Mouse (Mus musculus): Measurements from ENCODE around the gene Tpmt. TPM values are rescaled to one million over a fixed set of nuclear protein-coding genes. Genes with fewer than 3 reads are reported as not detected.

Gene Tpmt
- total RNA-seq, 2 experiments from 2014 or later, result 8.1 to 10.0 TPM

DNA sequence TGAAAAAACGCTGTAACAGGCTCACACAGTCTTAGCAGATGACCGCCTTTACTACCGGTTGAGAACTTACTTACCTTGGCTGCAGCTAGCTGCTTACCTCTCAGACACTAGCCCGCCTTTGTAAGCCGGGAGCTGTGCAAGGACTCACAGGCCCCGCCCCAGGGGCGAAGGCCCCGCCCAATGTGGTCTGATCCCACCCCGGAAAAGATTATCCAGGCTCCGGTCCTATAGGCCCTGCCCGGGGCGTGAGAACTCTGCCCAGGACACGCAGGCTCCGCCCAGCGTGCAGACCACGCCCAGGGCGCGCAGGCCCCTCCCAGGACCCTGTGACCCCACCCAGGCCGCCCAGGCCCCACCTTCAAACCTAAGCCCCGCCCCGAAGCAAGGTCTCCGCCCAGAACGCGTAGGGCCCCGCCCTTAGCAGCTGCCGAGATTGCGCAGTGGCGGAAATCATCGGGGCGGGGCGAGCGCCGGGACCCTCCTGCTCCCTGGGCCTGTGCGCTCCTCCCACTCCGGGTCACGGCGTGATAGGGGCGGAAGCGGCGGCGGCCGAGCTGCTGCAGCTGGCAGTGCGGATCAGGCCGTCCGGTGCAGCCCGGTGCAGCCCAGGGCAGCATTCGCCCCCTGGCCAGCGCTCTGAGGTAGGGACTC, 1.4 kb downstream of the Tpmt start, which contains the start of gene Kdm1b:
TSS of gene Kdm1b (plus strand) at position 470 of the 651 bp plus-strand sequence.
- intact Hi-C loops (cut with DNase I), result no loop called here
- DNase-seq, result peak; percentile 99

DNA sequence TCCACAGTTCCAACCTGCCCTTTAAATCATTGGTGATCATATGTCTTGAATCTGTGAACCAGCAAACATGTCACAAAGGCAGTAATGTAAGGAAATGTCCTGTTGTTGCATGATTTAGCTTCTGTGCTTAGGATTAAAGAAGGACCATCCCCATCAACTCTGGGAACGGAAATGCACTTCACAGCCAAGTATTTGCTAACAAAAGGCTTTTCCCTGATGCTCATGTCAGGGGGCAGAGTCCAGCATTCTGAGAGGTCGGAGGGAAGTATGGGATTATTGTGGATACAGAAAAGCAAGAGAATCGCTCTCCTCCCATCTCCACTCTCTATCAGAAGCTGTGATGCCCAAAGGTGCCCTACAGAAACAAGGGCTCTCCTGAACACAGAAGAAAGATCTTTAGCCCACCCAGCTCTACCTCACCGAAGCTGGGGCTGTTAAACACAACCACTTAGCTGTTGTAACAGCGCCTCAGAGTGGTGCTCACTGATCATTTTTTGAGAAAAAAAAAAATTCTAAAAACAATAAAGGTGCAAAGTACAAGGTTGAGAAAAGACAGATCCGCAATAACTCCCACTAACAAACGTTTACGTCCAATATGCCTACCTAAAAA, 2.4 kb downstream of the Tpmt start:
- peak; percentile 4 to 11 for DNase-seq
- intact Hi-C loops (cut with DNase I), result no loop called here

DNA sequence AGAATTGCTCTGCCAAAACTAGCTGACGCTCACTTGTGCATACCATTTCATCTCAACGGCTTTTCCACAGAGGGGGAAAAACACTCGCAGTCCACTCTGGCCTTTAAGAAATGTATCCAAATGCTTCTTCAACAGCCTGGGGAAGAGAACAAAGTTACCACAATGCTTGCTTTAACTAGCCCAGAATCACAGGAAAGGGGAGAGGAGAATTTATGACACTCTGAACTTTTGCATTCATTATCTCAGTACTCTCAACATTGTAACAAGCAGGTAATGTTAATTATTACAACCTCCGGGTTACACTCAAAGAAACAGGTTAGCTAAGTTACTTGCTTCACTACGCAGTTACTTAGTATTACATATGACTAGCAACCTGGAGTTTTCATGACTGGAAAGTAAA, 4.5 kb downstream of the Tpmt start:
- intact Hi-C loops (cut with DNase I), result no loop called here
- no peak for DNase-seq

DNA sequence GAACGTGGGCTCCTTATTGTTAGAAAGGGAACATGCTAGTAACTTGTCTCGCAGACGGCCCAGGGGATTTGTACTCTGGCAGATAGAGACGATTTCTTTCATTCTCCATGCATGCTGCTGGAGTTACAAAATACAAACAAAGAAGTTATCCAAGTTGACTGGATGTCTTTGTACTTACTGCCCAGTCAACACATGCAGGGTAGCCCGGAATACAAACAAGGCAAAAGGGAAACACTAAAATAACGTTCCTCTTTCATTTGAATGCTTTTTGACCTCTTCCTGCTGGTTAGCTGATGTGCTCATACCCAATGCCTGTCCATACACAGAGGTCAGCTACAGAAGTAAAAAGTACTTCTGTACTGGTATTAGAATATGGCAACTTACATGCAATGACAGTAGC, 6.6 kb downstream of the Tpmt start:
- no peak for DNase-seq
- intact Hi-C loops (cut with DNase I), result no loop called here

DNA sequence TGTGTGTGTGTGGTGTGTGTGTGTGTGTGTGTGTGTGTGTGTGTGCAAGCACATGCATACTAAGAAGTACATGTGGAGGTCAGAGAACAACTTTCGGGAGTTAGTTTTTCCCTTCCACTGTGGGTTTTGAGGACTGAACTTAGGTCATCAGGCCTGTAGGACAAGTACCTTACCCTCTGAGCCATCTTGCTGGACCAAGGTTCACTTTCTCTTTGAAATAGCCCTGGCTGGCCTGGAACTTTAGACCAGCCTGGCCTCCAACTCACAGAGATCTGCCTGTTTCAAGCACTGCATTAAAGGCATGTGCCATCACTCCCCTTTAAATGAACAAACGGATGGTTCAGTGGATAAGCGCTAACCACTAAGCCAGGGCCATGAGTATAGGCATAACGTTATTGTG, 10.9 kb downstream of the Tpmt start:
- intact Hi-C loops (cut with DNase I), result no loop called here
- DNase-seq, result no peak

DNA sequence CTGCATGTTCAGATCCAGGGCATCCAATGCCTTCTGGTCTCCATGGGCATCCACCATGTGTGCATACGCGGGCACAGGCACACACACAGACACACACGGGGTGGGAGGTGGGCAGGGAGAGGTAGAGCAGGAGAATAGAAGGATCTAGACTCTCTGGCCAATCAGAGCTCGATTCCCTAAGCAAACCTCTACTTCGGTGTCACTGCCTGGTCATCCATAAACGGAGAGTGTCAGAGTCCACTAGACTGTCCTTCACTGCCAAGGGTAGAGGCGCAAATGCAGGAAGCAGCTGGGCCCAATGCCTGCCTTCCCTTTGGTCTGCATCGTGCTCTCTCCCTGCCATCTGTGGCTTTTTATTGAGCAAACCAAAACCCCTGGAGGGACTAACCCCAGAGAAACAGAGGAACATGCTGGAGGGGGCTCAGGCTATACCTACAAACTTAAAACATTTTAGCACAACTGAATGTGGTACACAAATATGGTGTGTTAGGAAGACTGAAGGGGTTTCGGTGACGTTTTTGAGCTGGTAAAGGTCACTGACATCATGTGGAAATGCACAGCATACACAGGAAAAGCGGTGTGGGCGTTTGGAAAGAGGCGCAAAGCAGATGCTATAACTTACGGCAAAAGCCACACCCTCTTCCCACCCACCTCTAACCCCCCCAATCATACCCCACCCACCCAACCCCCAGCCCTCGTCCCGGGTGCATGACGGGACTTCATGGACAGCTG, 14.0 kb downstream of the Tpmt start:
- DNase-seq, result no peak
- intact Hi-C loops (cut with DNase I), result no loop called here

DNA sequence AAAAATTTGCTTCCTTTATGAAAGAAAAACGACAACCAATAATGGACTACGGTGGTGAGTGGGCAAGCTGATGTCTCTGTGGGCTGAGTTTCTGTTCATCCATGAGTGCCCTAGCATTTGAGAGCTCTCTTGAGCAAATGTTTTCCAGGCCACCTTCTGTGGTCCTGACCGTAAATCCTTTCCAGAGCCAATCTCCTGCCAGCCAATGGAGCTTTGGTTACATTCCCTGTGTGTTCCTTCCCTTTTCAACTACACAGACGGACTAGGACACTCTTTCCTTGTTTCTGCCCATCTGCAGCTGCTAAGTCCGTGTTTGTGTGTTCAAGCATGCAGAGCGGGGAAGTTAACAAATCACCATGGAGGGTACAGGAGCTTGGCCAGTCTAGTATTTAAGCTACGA, 23.7 kb downstream of the Tpmt start:
- intact Hi-C loops (cut with DNase I), result no loop called here
- DNase-seq, result no peak

DNA sequence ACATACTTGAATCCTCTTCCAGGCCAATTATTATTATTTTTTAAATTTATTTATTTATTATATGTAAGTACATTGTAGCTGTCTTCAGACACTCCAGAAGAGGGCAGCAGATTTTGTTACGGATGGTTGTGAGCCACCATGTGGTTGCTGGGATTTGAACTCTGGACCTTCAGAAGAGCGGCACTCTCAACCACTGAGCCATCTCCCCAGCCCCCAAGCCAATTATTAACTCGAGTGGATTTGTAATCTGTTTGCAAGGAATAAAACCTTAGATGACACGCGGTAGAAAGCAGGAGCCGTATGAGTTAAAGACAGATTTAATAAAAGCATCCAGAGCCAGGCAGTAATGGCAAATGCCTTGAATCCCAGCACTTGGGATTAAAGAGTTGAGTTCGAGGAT, 24.8 kb downstream of the Tpmt start:
- intact Hi-C loops (cut with DNase I), result loop anchor here (5.0 to 10.0 kb wide), 2 partner anchors 42 to 705 kb away; no protein-coding TSS in a partner anchor
- no peak for DNase-seq

DNA sequence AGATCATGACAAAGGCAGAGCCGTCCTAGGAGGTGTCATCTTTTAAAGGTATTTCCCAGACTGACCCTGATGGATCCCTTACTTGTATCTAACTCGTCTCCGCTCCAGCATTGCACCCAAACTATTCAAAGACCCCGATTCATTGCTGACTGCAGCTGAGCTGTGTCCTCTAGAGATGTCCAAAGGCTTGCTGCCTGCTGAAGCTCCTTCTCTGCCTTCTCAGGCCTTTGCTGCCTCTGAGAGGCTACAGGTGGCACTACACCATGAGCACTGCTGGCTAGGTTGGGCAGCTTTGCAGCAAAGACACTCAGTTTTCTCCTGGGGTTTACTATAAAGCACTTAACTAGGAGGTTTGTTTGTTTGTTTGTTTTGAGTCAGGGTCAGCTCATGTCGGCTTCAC, 27.3 kb downstream of the Tpmt start:
- intact Hi-C loops (cut with DNase I), result loop anchor here (2.0 to 10.0 kb wide), 4 partner anchors 40 to 702 kb away; no protein-coding TSS in a partner anchor
- peak; percentile 73 to 77 for DNase-seq

DNA sequence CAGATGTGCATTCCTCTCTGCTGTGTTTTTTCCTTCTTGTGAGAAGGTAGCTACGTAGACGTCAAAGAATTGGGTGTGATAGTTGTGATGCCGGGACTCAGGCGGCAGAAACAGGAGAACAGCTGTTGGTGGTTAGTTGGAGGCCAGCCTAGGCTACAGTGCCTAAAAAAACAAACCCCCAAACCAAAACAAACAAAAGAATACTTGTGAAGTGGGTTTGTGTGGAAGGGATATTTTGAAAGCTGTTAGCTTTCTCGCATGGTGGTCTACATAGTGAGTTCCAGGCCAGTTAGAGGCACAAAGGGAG, 29.4 kb downstream of the Tpmt start:
- intact Hi-C loops (cut with DNase I), result loop anchor here (5.0 to 10.0 kb wide), 2 partner anchors 38 to 700 kb away; no protein-coding TSS in a partner anchor
- no peak for DNase-seq

DNA sequence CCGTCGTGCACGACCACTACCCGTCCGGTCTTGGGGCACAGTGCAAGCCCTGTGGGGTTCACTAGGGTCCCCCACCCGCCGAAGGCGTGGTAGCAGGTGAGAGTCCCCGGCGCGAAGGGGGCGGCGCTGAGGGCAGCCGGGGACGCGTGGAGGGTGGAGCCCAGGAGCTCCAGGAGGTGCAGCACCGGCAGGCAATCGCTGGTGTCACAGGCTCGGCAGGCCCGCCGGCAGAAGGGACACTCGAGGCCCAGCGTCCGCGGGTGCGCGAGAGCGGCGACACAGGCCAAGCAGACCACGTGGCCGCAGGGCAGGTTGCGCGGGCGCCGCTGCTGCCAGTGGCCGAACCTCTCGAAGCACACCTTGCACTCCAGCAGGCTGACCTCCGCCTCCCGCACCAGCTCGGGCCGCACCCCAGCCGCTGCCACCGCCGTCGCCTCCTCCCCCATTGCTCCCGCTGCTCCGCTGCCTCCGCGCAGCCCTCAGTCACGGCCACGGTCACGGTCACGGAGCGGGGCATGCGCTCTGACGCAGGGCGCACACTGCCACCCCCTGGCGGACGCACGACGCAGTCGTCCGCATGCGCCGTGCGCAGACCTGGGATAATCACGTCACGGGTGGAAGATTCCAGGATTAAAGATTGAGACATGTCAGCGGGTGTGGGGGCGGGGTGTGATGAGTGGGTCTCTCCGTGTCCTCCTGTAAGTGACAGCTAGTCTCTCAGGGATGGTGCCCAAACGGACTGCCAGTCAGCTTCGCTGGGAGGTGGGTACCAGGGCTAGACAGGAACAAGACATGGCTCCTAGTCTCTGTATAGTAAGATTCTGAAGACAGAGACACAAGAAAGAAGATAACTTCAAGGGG, 30.0 kb downstream of the Tpmt start, which contains the start of gene Nhlrc1:
TSS of gene Nhlrc1 (minus strand) at position 517 of the 861 bp plus-strand sequence.
- intact Hi-C loops (cut with DNase I), result loop anchor here (5.0 to 10.0 kb wide), 2 partner anchors 37 to 700 kb away; no protein-coding TSS in a partner anchor

DNA sequence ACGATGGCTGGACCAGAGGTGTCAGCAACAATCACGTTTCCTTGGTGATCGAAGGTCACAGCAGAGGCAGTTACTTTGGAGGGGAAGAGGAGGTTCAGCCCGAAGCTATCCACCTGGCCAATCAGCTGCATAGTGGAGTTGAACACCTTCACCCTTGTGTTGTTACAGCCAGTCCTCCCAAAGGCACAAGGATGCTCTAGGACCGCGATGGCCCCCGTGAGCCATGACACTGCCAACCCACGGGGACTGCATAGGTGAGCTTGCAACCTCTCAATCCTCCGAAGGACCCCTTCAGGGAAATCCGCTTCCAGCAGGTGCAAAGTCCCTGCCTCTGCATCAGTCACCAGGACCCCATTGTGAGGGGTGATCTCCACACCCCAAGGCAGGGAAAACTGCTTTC, 30.8 kb downstream of the Tpmt start:
- intact Hi-C loops (cut with DNase I), result loop anchor here (10.0 kb wide), 1 partner anchor 699 kb away; no protein-coding TSS in a partner anchor
- DNase-seq, result no peak

More for the DNA sequence above, 30.0 kb downstream of the Tpmt start, which contains the start of gene Nhlrc1:
- DNase-seq, result peak; percentile 77 to 86

DNA sequence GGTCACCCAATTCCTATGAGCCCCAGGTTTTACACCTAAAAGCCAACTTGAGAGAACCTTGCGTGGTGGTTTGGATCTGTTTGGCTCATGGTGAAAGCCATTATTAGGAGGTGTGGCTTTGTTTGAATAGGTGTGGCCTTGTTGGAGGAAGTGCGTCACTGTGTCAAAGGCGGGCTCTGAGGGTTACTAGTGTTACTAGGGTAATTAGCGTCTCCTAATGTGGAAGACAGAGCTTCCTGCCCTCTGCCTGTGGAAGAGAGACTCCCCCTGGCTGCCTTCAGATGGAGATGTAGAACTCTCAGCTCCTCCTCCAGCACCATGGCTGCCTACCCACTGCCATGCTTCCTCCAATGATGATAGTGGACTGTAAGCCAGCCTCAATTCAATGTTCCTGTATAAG, 42.9 kb downstream of the Tpmt start:
- intact Hi-C loops (cut with DNase I), result no loop called here
- no peak for DNase-seq

DNA sequence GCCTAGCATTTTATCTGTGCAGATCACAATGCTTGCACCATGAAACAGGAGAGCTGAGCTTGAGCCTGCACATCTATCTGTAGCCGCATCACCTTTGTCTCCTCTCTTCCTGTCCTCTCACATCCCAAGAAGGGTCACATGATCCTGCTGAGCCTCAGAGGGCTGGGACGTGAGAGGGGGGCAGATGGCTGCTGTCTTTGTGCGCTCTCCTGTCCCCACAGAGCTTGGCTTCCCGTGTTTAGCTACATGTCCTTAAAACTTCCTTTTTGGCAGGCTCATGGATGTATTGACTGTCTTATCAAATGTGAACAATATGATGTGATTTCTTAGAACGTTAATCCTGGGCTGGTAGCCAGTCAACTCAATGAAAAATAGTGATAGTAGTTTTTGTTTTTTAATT, 45.0 kb downstream of the Tpmt start:
- intact Hi-C loops (cut with DNase I), result no loop called here
- no peak for DNase-seq

DNA sequence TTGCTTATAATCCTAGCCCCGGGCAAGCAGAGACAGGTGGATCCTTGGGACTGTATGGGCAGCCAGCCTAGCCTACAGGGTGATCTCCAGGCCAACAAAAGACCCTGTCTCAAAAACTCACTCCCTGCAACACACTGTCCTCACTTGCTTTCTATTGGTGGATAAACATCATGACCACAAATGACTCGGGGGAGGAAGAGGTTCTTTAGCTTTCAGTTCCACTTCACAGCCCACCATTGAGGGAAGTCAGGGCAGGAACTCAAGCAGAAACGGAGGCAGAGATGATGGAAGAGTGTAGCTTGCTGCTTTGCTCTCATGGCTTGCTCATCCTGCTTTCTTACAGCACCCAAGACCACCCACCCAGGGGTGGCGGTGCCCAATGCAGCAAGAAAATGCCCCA, 47.2 kb downstream of the Tpmt start:
- intact Hi-C loops (cut with DNase I), result no loop called here
- no peak for DNase-seq

DNA sequence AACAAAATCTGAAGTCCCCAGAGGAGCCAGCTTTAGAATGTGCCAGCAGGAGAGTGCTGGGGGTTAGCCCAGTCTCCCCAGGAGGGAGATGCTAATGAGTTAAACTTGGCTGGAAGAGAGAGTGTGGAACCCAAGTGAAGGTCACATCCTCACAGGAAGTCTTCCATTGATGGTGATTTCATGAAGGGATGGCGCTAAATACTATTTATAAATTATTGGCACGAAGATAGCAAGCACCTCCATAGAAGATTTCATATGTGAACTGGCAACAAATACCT, 51.3 kb downstream of the Tpmt start:
- DNase-seq, result no peak
- intact Hi-C loops (cut with DNase I), result no loop called here

DNA sequence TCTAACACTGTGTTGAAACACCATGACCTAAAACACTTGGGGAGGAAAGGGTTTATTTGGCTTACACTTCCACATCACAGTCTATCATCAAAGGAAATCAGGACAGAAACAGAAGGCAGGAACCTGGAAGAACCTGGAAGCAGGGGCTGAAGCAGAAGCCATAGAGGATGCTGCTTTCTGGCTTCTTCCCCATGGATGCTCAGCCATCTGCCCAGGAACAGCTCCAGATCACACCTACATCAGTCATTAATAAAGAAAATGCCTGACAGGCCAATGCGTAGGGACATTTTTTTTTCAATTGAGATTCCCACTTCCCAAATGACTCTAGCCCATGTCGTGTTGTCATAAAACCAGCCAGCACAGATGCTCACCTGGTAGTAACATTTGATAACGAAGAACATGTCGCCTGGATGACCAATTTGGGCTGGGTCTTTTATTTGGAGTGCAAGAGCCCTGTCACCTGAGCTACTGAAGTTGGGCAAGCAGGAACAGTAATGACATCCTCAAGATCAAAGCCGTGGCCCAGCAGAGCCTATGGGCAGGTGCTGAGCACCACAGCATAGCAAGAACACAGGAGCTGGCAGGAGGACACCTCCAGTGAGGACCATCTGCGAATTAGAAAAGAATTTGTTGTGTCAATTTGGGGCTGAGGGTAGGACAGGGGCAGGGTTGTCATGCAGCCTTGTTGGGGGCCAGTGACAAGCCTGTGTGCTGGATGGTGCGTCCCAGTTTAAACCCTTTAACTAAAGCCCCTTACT, 51.8 kb downstream of the Tpmt start:
- intact Hi-C loops (cut with DNase I), result no loop called here
- DNase-seq, result no peak

DNA sequence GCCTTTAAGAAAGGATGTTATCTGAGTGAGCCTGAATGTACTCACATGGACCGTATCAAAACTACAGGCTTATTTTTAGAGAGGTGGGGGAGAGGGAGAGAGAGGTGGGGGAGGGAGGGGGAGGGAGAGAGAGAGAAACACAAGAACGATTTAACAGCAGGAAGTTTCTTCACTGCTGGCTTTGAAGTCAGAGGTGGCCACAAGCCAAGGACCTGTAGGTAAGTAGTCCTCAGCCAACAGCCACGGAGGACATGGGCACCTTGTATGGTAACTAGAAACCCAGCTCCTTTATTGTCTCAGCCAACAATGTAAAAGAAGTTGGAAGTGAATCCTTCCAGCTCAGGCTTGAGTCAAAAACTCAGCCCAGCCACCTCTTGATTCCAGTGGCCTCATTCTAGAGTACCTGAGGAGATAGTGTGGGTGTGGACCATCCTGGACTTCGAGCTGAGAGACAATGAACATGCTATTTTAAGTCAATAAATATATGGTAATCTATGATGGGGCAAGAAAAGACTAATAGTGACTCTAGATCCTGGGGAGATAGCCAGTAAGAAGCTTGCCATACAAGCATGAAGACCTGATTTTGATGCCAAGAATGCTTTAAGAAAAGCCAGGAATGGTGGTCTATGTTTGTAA, 54.0 kb downstream of the Tpmt start:
- intact Hi-C loops (cut with DNase I), result no loop called here

DNA sequence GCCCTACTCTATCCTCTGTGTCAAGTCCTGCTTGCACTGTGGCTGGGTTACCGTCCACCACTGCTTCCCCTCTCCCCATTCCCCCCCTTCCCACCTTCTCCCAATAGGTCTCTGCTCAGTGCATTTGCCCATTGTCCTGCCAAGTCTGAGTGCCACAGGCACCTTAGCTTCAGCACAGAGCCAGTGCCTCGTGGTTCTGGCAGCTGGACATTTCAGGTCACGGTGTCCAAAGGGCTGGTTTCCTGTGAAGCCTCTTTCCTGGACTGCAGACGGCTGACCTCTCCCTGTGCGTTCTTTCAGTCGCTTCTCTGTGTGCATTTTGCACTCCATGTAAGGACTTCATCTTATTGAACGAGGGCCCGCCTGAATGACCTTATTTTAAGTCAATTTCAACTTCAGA, 56.6 kb downstream of the Tpmt start:
- intact Hi-C loops (cut with DNase I), result no loop called here
- peak; percentile 36 to 45 for DNase-seq

More for the DNA sequence above, 54.0 kb downstream of the Tpmt start:
- DNase-seq, result no peak

DNA sequence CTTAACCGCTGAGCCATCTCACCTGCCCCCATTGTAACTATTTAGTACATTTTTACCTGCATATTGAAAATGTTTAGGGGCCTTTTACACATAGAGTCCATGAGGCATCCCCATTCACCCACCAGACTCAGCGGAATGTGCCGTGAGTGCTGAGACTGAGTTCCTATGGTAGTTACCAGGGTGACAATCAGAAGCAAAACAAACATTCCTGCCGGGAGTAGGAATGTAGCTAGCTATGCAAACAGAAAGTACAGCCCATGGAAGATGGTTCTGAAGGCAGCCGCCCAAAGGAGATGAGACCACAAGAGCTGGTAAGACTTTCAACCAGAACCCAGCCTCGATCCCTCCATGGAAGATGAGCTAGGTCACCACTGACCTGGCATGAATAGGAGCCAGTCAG, 58.3 kb downstream of the Tpmt start:
- intact Hi-C loops (cut with DNase I), result no loop called here
- DNase-seq, result peak; percentile 28 to 31

Measured in heart, postnatal 10 days (tissue).